Mouse (Mus musculus): ENCODE results near the gene Abl1. TPM values are rescaled to one million over a fixed set of nuclear protein-coding genes. Genes with fewer than 3 reads are reported as not detected.
"Not testable (repeated sequence)": the region's sequence is repeated elsewhere in the genome, so short reads cannot be mapped to it uniquely, and the experiment has no call there.

Abl1 gene
- total RNA-seq (2021) = 10 to 100 TPM; 21.9 to 25.2 TPM
- long read RNA-seq, experiment 1, full-length matches to known transcripts = 1 of 22 reads
- long read RNA-seq, experiment 1, partial matches to known transcripts = 0 of 22 reads
- long read RNA-seq, experiment 1, other reads (novel, unspliced or antisense) = 21 of 22 reads
- long read RNA-seq, experiment 2, full-length matches to known transcripts = 5 of 21 reads
- long read RNA-seq, experiment 2, partial matches to known transcripts = 1 of 21 reads
- long read RNA-seq, experiment 2, other reads (novel, unspliced or antisense) = 15 of 21 reads

GRCm38 (mm10) chr2:31688074-31688925 lies at the start of gene Abl1:
Gene Abl1, plus strand, starts transcription at chr2:31688376.
- DNase-seq = peak; percentile 97

GRCm38 (mm10) chr2:31638581-31639465 lies 49.4 kb upstream of the Abl1 start:
- no peak for DNase-seq

GRCm38 (mm10) chr2:31639466-31639760 lies 48.8 kb upstream of the Abl1 start:
- DNase-seq = no peak

GRCm38 (mm10) chr2:31639901-31640608 lies 48.1 kb upstream of the Abl1 start, which contains the start of gene Prdm12:
Gene Prdm12, plus strand, starts transcription at chr2:31640037.
- DNase-seq = no peak

GRCm38 (mm10) chr2:31640609-31641507 lies 47.3 kb upstream of the Abl1 start:
- no peak for DNase-seq

- no peak for DNase-seq
Observed at GRCm38 (mm10) chr2:31641508-31641830, 46.7 kb upstream of the Abl1 start.

GRCm38 (mm10) chr2:31641929-31642328 lies 46.2 kb upstream of the Abl1 start:
- no peak for DNase-seq

GRCm38 (mm10) chr2:31653971-31654853 lies 34.0 kb upstream of the Abl1 start:
- no peak for DNase-seq

GRCm38 (mm10) chr2:31654854-31655559 lies 33.2 kb upstream of the Abl1 start:
- DNase-seq = no peak

- no peak for DNase-seq
Observed at GRCm38 (mm10) chr2:31656374-31656773, 31.8 kb upstream of the Abl1 start.

GRCm38 (mm10) chr2:31662939-31663803 lies 25.0 kb upstream of the Abl1 start:
- no peak for DNase-seq

GRCm38 (mm10) chr2:31663804-31664180 lies 24.4 kb upstream of the Abl1 start:
- no peak for DNase-seq

- DNase-seq = no peak
Observed at GRCm38 (mm10) chr2:31667332-31667731, 20.8 kb upstream of the Abl1 start.

- DNase-seq = peak; percentile 90
Observed at GRCm38 (mm10) chr2:31670551-31671035, 17.6 kb upstream of the Abl1 start, which contains the start of gene Exosc2. Gene Exosc2, plus strand, starts transcription at chr2:31670715.

GRCm38 (mm10) chr2:31678641-31679040 lies 9.5 kb upstream of the Abl1 start:
- no peak for DNase-seq

- DNase-seq = not testable (repeated sequence)
Observed at GRCm38 (mm10) chr2:31681051-31681707, 7.0 kb upstream of the Abl1 start.

GRCm38 (mm10) chr2:31681731-31682235 lies 6.4 kb upstream of the Abl1 start:
- DNase-seq = no peak

Measured in gastrocnemius, postnatal 25 days (tissue).